Mouse (Mus musculus) liver, postnatal 0 days (tissue): Measurements from ENCODE around the gene Igdcc4.

ENCODE experiments used
- CTCF ChIP-seq: sonication (generic); IDR thresholded peaks from 2 replicates; pipeline ENCODE4 v1.5.1; 2016; ENCODE audit warnings: antibody characterized with exemption, low read depth
- EP300 ChIP-seq: IDR thresholded peaks from 2 replicates; pipeline ENCODE4 v1.6.1; 2016; ENCODE audit warnings: antibody characterized with exemption, low read depth, mild to moderate bottlenecking

DNA sequence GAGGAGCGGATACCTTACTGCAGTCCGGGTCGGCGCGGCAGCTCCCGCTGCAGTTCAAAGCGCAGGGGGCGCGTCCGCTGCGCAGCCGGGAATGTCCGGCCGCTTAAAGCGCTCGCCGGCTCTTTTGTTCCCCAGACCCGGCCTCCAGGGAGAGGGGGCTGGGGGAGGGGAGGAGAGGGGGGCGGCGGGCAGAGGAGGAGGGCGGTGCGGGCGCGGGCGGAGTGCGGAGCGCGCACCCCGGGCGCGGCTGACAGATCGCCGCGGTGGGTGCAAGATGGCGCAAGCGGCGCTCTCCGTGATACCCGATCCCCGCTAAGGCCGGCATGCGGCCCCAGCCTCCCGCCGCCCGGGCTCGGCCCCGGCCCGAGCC is 39.6 kb downstream of the Igdcc4 start, which contains the start of gene Igdcc3:
- TF ChIP-seq CTCF (no peak), EP300 (no peak)
